ENCODE assay signal across 8 mouse cellular contexts in the genomic region with DNA sequence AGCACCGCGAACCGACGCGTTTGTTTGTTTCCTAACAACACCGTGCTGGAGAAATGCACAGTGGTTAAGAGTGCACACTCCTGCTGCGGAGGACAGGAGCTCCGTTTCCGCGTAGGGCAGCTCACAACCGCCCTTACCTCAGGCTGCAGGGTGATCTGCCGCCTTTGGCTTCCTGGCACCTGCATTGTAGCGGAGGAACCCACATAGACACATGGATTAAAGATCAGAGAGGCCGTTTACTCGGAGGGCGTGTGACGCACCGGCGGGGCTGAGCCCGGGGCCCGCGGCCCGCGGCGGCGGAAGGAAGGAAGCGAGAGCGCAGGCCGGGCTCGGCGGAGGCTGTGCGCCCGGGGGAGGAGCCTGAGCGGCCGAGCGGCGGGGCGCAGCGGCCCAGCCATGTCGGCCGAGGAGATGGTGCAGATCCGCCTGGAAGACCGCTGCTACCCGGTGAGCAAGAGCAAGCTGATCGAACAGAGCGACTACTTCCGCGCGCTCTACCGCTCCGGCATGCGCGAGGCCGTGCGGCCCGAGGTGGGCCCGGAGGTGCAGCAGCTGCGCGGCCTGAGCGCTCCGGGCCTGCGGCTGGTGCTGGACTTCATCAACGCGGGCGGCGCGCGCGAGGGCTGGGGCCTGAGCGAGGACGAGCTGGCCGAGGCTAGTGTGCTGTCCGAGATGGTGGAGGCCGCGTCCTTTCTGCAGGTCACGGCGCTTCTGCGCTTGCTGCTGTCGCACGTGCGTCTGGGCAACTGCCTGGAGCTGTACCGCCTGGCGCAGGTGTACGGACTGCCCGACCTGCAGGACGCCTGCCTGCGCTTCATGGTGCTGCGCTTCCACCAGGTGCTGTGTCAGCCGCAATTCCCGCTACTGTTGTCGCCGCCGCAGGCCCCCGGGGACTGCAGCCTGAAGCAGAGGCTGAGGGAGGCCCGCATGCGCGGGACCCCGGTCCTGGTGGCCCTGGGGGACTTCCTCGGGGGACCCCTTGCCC. TPM values are rescaled to one million over a fixed set of nuclear protein-coding genes. Genes with fewer than 3 reads are reported as not detected.
DNase-seq lines count a peak whose midpoint lies in the region; ATAC-seq and TF ChIP-seq lines count a peak whose summit lies in the region.

Gene Klhl42 (plus strand): TSS at position 244 of the 985 bp plus-strand sequence.

- peak within 1 kb of the TSS; percentile 74 for H3K4me3 ChIP-seq in forebrain, embryonic 12.5 days (replicated peaks)
- H3K4me3 ChIP-seq in heart, embryonic 16.5 days (ENCODE audit: low read length) = peak within 1 kb of the TSS; percentile 94
- H3K4me3 ChIP-seq in liver, embryonic 14.5 days (ENCODE audit: insufficient read depth in 1 of 2, low read depth in 2 of 2, low read length in 2 of 2) = peak within 1 kb of the TSS; percentile 61 to 68
- peak within 1 kb of the TSS; percentile 69 for H3K4me3 ChIP-seq in neural tube, embryonic 11.5 days (ENCODE audit: low read depth, low read length)
- H3K4me3 ChIP-seq in stomach, embryonic 16.5 days (replicated peaks; ENCODE audit: low read length) = peak within 1 kb of the TSS; percentile 66

- peak within 1 kb of the TSS; percentile 93 for H3K4me2 ChIP-seq in forebrain, embryonic 12.5 days
- peak within 1 kb of the TSS; percentile 97 for H3K4me2 ChIP-seq in heart, embryonic 16.5 days (ENCODE audit: low read depth, low read length)
- H3K4me2 ChIP-seq in liver, embryonic 14.5 days (ENCODE audit: low read depth) = peak within 1 kb of the TSS; percentile 78
- H3K4me2 ChIP-seq in neural tube, embryonic 11.5 days (ENCODE audit: low read depth) = peak within 1 kb of the TSS; percentile 94
- peak within 1 kb of the TSS; percentile 93 for H3K4me2 ChIP-seq in stomach, embryonic 16.5 days (ENCODE audit: low read depth, low read length)

- no peak for TF ChIP-seq CTCF in brain, embryonic 14.5 days (IDR thresholded peaks at IDR 0.05; ENCODE audit: borderline replicate concordance, extremely low read depth, insufficient read depth, insufficient read length)
- no peak for TF ChIP-seq CTCF in liver, embryonic 14.5 days (IDR thresholded peaks at IDR 0.05; ENCODE audit: low read depth)

- H3K9ac ChIP-seq in forebrain, embryonic 12.5 days = peak within 1 kb of the TSS; percentile 82
- H3K9ac ChIP-seq in heart, embryonic 16.5 days (ENCODE audit: low read length) = peak within 1 kb of the TSS; percentile 93
- H3K9ac ChIP-seq in liver, embryonic 14.5 days (replicated peaks) = peak within 1 kb of the TSS; percentile 64
- peak within 1 kb of the TSS; percentile 77 for H3K9ac ChIP-seq in neural tube, embryonic 11.5 days (ENCODE audit: low read length)
- peak within 1 kb of the TSS; percentile 87 for H3K9ac ChIP-seq in stomach, embryonic 16.5 days (ENCODE audit: low read length)

- ATAC-seq in CD4-positive, CD25-positive, alpha-beta regulatory T cell, adult 4 months = peak; percentile 88
- ATAC-seq in forebrain, embryonic 12.5 days (ENCODE audit: low FRiP score) = peak; percentile 91
- peak; percentile 91 for ATAC-seq in heart, embryonic 16.5 days (replicated peaks; ENCODE audit: extremely low read depth, insufficient read depth, low FRiP score)
- ATAC-seq in liver, embryonic 14.5 days (ENCODE audit: insufficient read depth) = peak; percentile 87
- ATAC-seq in neural tube, embryonic 11.5 days (ENCODE audit: insufficient read depth, low FRiP score, low TSS enrichment) = peak; percentile 84
- ATAC-seq in stomach, embryonic 16.5 days (ENCODE audit: insufficient read depth, low FRiP score) = peak; percentile 93

- TF ChIP-seq EP300 in liver, embryonic 14.5 days (IDR thresholded peaks at IDR 0.05; ENCODE audit: low read depth) = no peak

- peak; percentile 68; the same call in 1 of the 2 replicates for TF ChIP-seq POLR2A in brain, embryonic 14.5 days (IDR thresholded peaks at IDR 0.05; ENCODE audit: borderline replicate concordance, extremely low read depth, insufficient read depth, insufficient read length, poor library complexity, severe bottlenecking)

- H3K27me3 ChIP-seq in forebrain, embryonic 12.5 days = peaks cover 12% of the 10 kb centered on the region
- H3K27me3 ChIP-seq in heart, embryonic 16.5 days (ENCODE audit: control insufficient read depth, insufficient read depth, low read length) = no peaks in the 10 kb centered on the region
- peaks cover 4% of the 10 kb centered on the region; the same call in 1 of the 2 replicates for H3K27me3 ChIP-seq in liver, embryonic 14.5 days (ENCODE audit: control insufficient read depth, insufficient read depth, low read length)
- H3K27me3 ChIP-seq in neural tube, embryonic 11.5 days (ENCODE audit: control insufficient read depth, insufficient read depth, low read length) = no peaks in the 10 kb centered on the region
- H3K27me3 ChIP-seq in stomach, embryonic 16.5 days (ENCODE audit: control insufficient read depth, insufficient read depth, low read length) = no peaks in the 10 kb centered on the region

- H3K27ac ChIP-seq in forebrain, embryonic 12.5 days = peak within 1 kb of the TSS; percentile 71
- H3K27ac ChIP-seq in heart, embryonic 16.5 days (ENCODE audit: low read length) = peak within 1 kb of the TSS; percentile 90
- no peak within 1 kb of the TSS for H3K27ac ChIP-seq in liver, embryonic 14.5 days
- H3K27ac ChIP-seq in neural tube, embryonic 11.5 days (ENCODE audit: low read depth, low read length) = peak within 1 kb of the TSS; percentile 74
- peak within 1 kb of the TSS; percentile 90 for H3K27ac ChIP-seq in stomach, embryonic 16.5 days (ENCODE audit: low read length)

- no peaks in the 10 kb centered on the region for H3K36me3 ChIP-seq in forebrain, embryonic 12.5 days (replicated peaks)
- H3K36me3 ChIP-seq in heart, embryonic 16.5 days (ENCODE audit: control insufficient read depth, insufficient read depth) = peaks cover 3% of the 10 kb centered on the region; the same call in 1 of the 2 replicates
- H3K36me3 ChIP-seq in liver, embryonic 14.5 days (replicated peaks; ENCODE audit: control insufficient read depth, insufficient read depth, low read depth) = no peaks in the 10 kb centered on the region; the same call in 1 of the 2 replicates
- H3K36me3 ChIP-seq in neural tube, embryonic 11.5 days (ENCODE audit: control insufficient read depth, insufficient read depth, low read length) = no peaks in the 10 kb centered on the region; the same call in 1 of the 2 replicates
- H3K36me3 ChIP-seq in stomach, embryonic 16.5 days (ENCODE audit: control insufficient read depth, insufficient read depth, low read length) = no peaks in the 10 kb centered on the region

- H3K4me1 ChIP-seq in forebrain, embryonic 12.5 days = peaks cover 34% of the 10 kb centered on the region
- peaks cover 22% of the 10 kb centered on the region for H3K4me1 ChIP-seq in heart, embryonic 16.5 days (ENCODE audit: control insufficient read depth, insufficient read depth, low read length)
- H3K4me1 ChIP-seq in liver, embryonic 14.5 days (replicated peaks; ENCODE audit: control insufficient read depth in 2 of 2, insufficient read depth in 2 of 2, low read length in 1 of 2) = peaks cover 2 to 15% of the 10 kb centered on the region in 2 experiments; a peak in 2 of 4 replicates
- peaks cover 9% of the 10 kb centered on the region; the same call in 1 of the 2 replicates for H3K4me1 ChIP-seq in neural tube, embryonic 11.5 days (ENCODE audit: control insufficient read depth, insufficient read depth, low read length)
- H3K4me1 ChIP-seq in stomach, embryonic 16.5 days (ENCODE audit: control insufficient read depth, insufficient read depth, low read length) = peaks cover 11% of the 10 kb centered on the region

- no peaks in the 10 kb centered on the region for H3K9me3 ChIP-seq in forebrain, embryonic 12.5 days
- H3K9me3 ChIP-seq in heart, embryonic 16.5 days (replicated peaks; ENCODE audit: control insufficient read depth, low read length) = no peaks in the 10 kb centered on the region
- H3K9me3 ChIP-seq in liver, embryonic 14.5 days (ENCODE audit: control insufficient read depth, low read length) = no peaks in the 10 kb centered on the region
- H3K9me3 ChIP-seq in neural tube, embryonic 11.5 days (ENCODE audit: control insufficient read depth, low read length) = no peaks in the 10 kb centered on the region
- H3K9me3 ChIP-seq in stomach, embryonic 16.5 days (replicated peaks; ENCODE audit: control insufficient read depth, low read length) = no peaks in the 10 kb centered on the region

- WGBS in forebrain, embryonic 12.5 days = under 1% methylated on average over 94 of the region's 99 CpGs
- under 1% methylated on average over 98 of the region's 99 CpGs for WGBS in heart, embryonic 16.5 days
- WGBS in liver, embryonic 14.5 days (ENCODE audit: insufficient replicate concordance) = under 1% methylated on average over 98 of the region's 99 CpGs
- under 1% methylated on average over 87 of the region's 99 CpGs for WGBS in neural tube, embryonic 11.5 days
- under 1% methylated on average over 94 of the region's 99 CpGs for WGBS in stomach, embryonic 16.5 days

- DNase-seq in brain, embryonic 14.5 days (ENCODE audit: low read depth) = peak; percentile 85
- peak; percentile 72 to 89 for DNase-seq in kidney, postnatal 36 days
- DNase-seq in liver, embryonic 14.5 days (ENCODE audit: low read depth in 3 of 3, low spot score in 3 of 3) = peak; percentile 26 to 29 (median 28)
- DNase-seq in neural tube, embryonic 11.5 days (ENCODE audit: low spot score) = peak; percentile 83

RNA-seq across cellular contexts. Expression of gene Klhl42, which starts in this region (rescaled TPM):
- 1 to 10 TPM; 4.2 to 4.6 TPM for polyA plus RNA-seq in CD4-positive, CD25-positive, alpha-beta regulatory T cell, adult 4 months (2017; shearing (Covaris generic))
- 10.9 and 13.0 TPM in 2 replicates for polyA plus RNA-seq in brain, embryonic 14.5 days (2012; rRNA removed)
- polyA plus RNA-seq in forebrain, embryonic 12.5 days (2016; fragmentation: Nextera tagmentation; extraction: Ambion mirVana) = 6.7 and 7.3 TPM in 2 replicates
- polyA plus RNA-seq in heart, embryonic 16.5 days (2015; fragmentation: Nextera tagmentation; extraction: Ambion mirVana) = 3.8 and 4.3 TPM in 2 replicates
- polyA plus RNA-seq in liver, embryonic 14.5 days (2012; rRNA removed) = 1.8 and 2.0 TPM in 2 replicates
- polyA plus RNA-seq in liver, embryonic 14.5 days (2014; fragmentation: Nextera tagmentation; extraction: Ambion mirVana) = 1.9 and 2.3 TPM in 2 replicates
- polyA plus RNA-seq in neural tube, embryonic 11.5 days (2014; fragmentation: Nextera tagmentation; extraction: Ambion mirVana) = 8.4 and 10.0 TPM in 2 replicates
- 7.1 and 7.9 TPM in 2 replicates for polyA plus RNA-seq in stomach, embryonic 16.5 days (2015; fragmentation: Nextera tagmentation; extraction: Ambion mirVana)

Comparison
In these comparisons a context has a peak if more than half of its experiments do, and no peak if none do; other contexts are left out.
1. DNase-seq: peak in every context shown above with its lines; median percentile 85 in brain, embryonic 14.5 days; 83 in neural tube, embryonic 11.5 days; 80 in kidney, postnatal 36 days; 28 in liver, embryonic 14.5 days.